Mouse (Mus musculus): Measurements from ENCODE around the gene Fuom.

GRCm38 (mm10) chr7:140080503-140081156 is 21.6 kb downstream of the Fuom start:
- TF ChIP-seq CTCF (IDR thresholded peaks at IDR 0.05; ENCODE audit: low read depth, low read length): no peak
- no peak for TF ChIP-seq POLR2A (IDR thresholded peaks at IDR 0.05; ENCODE audit: borderline replicate concordance, low read depth, low read length)
